Mouse (Mus musculus) heart, postnatal 14 days (tissue): ENCODE results near the gene Sgpl1. TPM values are rescaled to one million over a fixed set of nuclear protein-coding genes. Genes with fewer than 3 reads are reported as not detected.

Experiments used
- DNase-seq, 2 experiments: peaks; one replicate each; pipeline ENCODE4 v3.0.0; 2021 to 2022
- intact Hi-C: fragments of 180-260 bp; cut with DNase I; formaldehyde crosslinking; loops from one replicate; pipeline ENCODE4 v1.15.1; 2025
- long read RNA-seq, 2 experiments: library from polyadenylated mRNA; stranded (forward); transcript quantifications; one replicate each; pipeline ENCODE4 v2.0.0; 2021
- total RNA-seq, 2 experiments: library from RNA; stranded (reverse); gene quantifications; 2 replicates each; pipeline ENCODE4 v1.2.3; 2021

The Sgpl1 gene
- total RNA-seq, result 10 to 100 TPM; 19.1 to 19.9 TPM
- long read RNA-seq, experiment 1, full-length matches to known transcripts, result 16 of 18 reads
- long read RNA-seq, experiment 1, partial matches to known transcripts, result 1 of 18 reads
- long read RNA-seq, experiment 1, other reads (novel, unspliced or antisense), result 1 of 18 reads
- long read RNA-seq, experiment 2, full-length matches to known transcripts, result 20 of 30 reads
- long read RNA-seq, experiment 2, partial matches to known transcripts, result 2 of 30 reads
- long read RNA-seq, experiment 2, other reads (novel, unspliced or antisense), result 8 of 30 reads

- peak; percentile 91 to 92 for DNase-seq
- intact Hi-C loops, result no loop called here
Measured at GRCm38 (mm10) chr10:61147157-61148040, at the start of gene Sgpl1. Gene Sgpl1 (minus strand): TSS chr10:61147703.

GRCm38 (mm10) chr10:61195718-61196291 is 48.3 kb upstream of the Sgpl1 start:
- intact Hi-C loops, result loop anchor here (5.0 kb wide), 1 partner anchor 206 kb away; no protein-coding TSS in a partner anchor
- DNase-seq, result no peak

- DNase-seq, result no peak
- intact Hi-C loops, result loop anchor here (5.0 kb wide), 1 partner anchor 207 kb away; no protein-coding TSS in a partner anchor
Measured at GRCm38 (mm10) chr10:61195216-61195615, 47.7 kb upstream of the Sgpl1 start.

- peak in 1 of 2 experiments; percentile 15 for DNase-seq
- intact Hi-C loops, result loop anchor here (5.0 kb wide), 1 partner anchor 208 kb away; no protein-coding TSS in a partner anchor
Measured at GRCm38 (mm10) chr10:61194611-61195010, 47.1 kb upstream of the Sgpl1 start.

GRCm38 (mm10) chr10:61188010-61188409 is 40.5 kb upstream of the Sgpl1 start:
- DNase-seq, result no peak
- intact Hi-C loops, result no loop called here

GRCm38 (mm10) chr10:61187001-61187400 is 39.5 kb upstream of the Sgpl1 start:
- intact Hi-C loops, result no loop called here
- no peak for DNase-seq

GRCm38 (mm10) chr10:61179927-61180326 is 32.4 kb upstream of the Sgpl1 start:
- intact Hi-C loops, result no loop called here
- DNase-seq, result no peak

GRCm38 (mm10) chr10:61178687-61179086 is 31.2 kb upstream of the Sgpl1 start:
- intact Hi-C loops, result no loop called here

GRCm38 (mm10) chr10:61177751-61178150 is 30.2 kb upstream of the Sgpl1 start:
- intact Hi-C loops, result no loop called here
- no peak for DNase-seq

More at GRCm38 (mm10) chr10:61178687-61179086, 31.2 kb upstream of the Sgpl1 start:
- DNase-seq, result no peak

GRCm38 (mm10) chr10:61176221-61176790 is 28.8 kb upstream of the Sgpl1 start:
- intact Hi-C loops, result no loop called here
- DNase-seq, result no peak

GRCm38 (mm10) chr10:61175442-61176204 is 28.1 kb upstream of the Sgpl1 start:
- intact Hi-C loops, result no loop called here
- peak; percentile 25 to 32 for DNase-seq

GRCm38 (mm10) chr10:61174711-61175441 is 27.4 kb upstream of the Sgpl1 start:
- intact Hi-C loops, result no loop called here
- peak in 1 of 2 experiments; percentile 14 for DNase-seq

GRCm38 (mm10) chr10:61172496-61172895 is 25.0 kb upstream of the Sgpl1 start:
- intact Hi-C loops, result no loop called here
- no peak for DNase-seq

GRCm38 (mm10) chr10:61171654-61172053 is 24.2 kb upstream of the Sgpl1 start, which contains the start of gene Tbata:
Gene Tbata (plus strand): TSS chr10:61171954.
- intact Hi-C loops, result no loop called here
- DNase-seq, result no peak

- DNase-seq, result no peak
- intact Hi-C loops, result no loop called here
Measured at GRCm38 (mm10) chr10:61168393-61168792, 20.9 kb upstream of the Sgpl1 start.

GRCm38 (mm10) chr10:61167333-61168096 is 20.0 kb upstream of the Sgpl1 start:
- intact Hi-C loops, result no loop called here
- peak in 1 of 2 experiments; percentile 11 for DNase-seq

- intact Hi-C loops, result no loop called here
- DNase-seq, result no peak
Measured at GRCm38 (mm10) chr10:61162366-61162765, 14.9 kb upstream of the Sgpl1 start.

- peak in 1 of 2 experiments; percentile 24 for DNase-seq
- intact Hi-C loops, result no loop called here
Measured at GRCm38 (mm10) chr10:61160671-61161070, 13.2 kb upstream of the Sgpl1 start.
